Mouse (Mus musculus) heart, adult 2 months (tissue): ENCODE results near the gene 1700029H14Rik.

Experiments
- CTCF ChIP-seq: fragments of 200-600 bp; IDR thresholded peaks from 2 replicates; pipeline ENCODE4 v1.8.1; 2022; ENCODE audit warnings: antibody characterized with exemption, mild to moderate bottlenecking, moderate library complexity
- EP300 ChIP-seq: fragments of 200-500 bp; IDR thresholded peaks from 2 replicates; pipeline ENCODE4 v1.6.1; 2011; ENCODE audit warnings: low read depth, low read length, control low read depth; ENCODE audit not compliant: insufficient read depth
- POLR2A ChIP-seq: fragments of 200-500 bp; IDR thresholded peaks from 2 replicates; pipeline ENCODE4 v1.6.1; 2011; ENCODE audit warnings: mild to moderate bottlenecking, low read depth, low read length, control low read depth; ENCODE audit not compliant: insufficient read depth

GRCm38 (mm10) chr8:13507284-13507937 lies 54.9 kb downstream of the 1700029H14Rik start:
- TF ChIP-seq EP300 = no peak
- TF ChIP-seq POLR2A = no peak
- no peak for TF ChIP-seq CTCF
